Mouse (Mus musculus) testis, postnatal 10 days (tissue): ENCODE results near the gene Gm14569.

Experiments used
- DNase-seq: peaks from one replicate; pipeline ENCODE4 v3.0.0; 2021; ENCODE audit warnings: low spot score

Gene Gm14569

DNA sequence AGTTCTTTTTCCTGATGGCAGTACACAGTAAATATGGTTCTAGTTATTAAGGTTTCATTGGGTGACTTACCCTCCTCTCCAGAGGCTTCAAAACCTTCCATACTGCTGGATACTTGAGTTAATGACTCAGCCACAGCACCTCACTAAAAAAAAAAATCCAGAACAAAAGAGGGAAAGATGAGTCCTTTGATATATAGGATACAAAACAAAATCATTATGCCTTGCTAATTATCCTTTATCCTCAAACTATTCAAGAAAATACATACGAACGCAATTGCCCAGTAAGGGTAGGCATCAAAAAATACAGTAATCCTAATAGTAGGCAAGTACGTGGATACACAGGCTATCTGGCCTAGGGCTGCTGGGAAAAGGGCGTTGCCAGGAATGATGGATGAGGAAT, at the start of gene Gm14569:
Gene Gm14569 (minus strand): TSS at position 101 of the 400 bp plus-strand sequence.
- no peak for DNase-seq

- DNase-seq: peak; percentile 87
Observed at GRCm38 (mm10) chrX:36534514-36534913, 42.9 kb upstream of the Gm14569 start.

DNA sequence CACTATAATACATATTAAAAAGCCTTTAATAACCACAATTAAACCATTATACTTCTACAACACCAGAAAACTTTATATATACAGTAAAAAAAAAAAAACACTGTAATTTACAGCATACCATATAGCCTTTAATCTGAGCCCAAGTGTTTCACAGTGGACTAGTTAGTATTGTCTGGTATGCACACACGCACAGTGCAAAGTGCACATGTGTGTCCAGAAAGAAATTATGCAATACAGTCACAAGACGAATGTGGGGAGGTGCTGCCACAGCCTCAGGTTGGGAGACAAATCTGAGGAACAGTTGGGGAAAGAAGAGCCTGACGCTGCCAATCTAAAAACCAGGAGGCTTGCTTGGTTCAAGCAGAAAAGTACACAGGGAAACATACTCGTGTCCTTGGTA, 42.1 kb upstream of the Gm14569 start:
- DNase-seq: no peak

GRCm38 (mm10) chrX:36530251-36530650, 38.6 kb upstream of the Gm14569 start:
- DNase-seq: no peak

GRCm38 (mm10) chrX:36523729-36524128, 32.1 kb upstream of the Gm14569 start:
- DNase-seq: no peak

DNA sequence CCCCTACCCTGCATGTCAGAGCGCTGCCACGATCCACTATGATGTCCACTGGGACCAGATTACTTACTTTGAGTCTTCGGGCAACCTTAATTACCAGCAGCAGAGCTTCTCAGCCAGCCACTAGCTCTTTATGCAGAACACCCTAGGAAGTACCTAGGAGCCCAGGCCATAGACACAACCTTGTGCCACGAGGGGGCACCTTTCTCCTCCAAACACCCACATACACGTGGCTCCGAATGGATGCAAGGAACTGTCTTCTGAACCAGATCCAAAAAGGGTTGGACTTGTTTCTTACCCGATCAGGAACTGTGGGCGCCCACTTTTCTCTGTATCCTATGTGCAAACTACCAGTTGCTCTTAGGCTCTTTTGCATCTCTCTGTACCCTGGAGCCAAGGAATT, 22.1 kb upstream of the Gm14569 start:
- peak; percentile 63 for DNase-seq

DNA sequence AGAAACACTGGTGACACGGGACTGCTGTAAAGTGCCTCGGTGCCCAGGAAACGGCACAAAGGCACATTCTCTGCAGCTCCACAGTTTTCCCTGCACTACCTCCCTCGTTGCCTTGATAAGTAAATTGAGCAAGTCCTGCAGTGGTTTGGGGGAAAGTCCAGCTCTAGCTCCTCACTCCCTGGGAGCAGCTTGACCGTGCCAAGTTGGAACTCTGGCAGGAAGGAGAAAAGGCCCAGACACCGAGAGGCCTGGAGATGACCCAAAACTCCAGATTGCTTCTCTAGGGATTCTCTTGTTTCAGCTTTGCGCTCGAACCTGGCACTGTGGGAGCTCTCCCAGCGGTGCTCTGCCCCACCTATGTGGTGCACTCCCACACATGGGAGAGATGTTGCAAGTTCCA, 21.6 kb upstream of the Gm14569 start:
- DNase-seq: no peak

GRCm38 (mm10) chrX:36506863-36507262, 15.2 kb upstream of the Gm14569 start:
- DNase-seq: no peak

- no peak for DNase-seq
Observed at GRCm38 (mm10) chrX:36489506-36489905, 2.1 kb downstream of the Gm14569 start.

DNA sequence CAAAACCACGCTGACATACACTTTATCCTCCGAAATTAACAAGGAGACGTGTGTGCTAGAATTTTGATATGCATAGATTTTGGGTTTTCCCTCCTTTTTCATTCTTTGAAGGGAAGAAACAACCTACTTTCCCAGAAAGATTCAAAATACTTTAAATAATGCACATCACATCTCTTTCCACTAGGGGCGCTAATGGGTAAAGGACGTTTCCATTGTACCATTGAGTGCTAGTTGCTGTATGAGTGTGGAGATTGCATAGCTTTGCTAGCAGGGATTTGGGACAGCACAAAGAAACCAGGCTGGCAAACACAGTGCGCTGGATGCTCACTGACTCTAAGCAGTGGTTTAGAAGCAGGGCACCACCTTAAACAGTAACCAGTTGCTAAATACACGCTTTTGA, 3.6 kb downstream of the Gm14569 start:
- DNase-seq: no peak

GRCm38 (mm10) chrX:36474873-36475272, 16.8 kb downstream of the Gm14569 start:
- DNase-seq: no peak

DNA sequence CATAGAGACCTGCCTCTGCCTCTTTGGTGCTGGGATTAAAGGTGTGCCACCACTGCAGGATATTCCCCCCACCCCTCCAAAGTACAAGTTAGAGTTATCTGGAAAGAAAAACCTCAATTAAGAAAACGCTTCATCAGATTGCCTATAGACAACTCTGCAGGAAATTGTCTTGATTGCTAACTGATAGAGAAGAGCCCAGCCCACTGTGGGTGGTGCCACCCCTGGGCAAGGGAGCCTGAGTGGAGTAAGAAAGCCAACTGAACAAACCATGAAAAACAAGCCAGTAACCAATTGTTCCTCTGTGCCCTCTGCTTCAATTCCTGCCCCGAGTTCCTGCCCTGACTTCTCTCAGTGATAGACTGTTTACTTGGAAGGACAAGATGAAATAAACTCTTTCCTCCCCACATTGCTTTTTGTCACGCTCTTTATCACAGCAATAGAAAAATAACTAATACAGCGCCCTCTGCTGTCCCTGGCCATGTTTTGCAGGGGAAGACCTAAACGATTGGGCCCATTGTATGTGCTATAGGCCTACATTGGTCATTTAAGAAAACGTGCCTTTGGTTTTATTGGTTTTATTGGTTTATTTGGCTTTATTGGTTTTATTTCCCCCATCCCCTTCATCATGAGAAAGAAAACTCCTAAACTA, 17.4 kb downstream of the Gm14569 start:
- no peak for DNase-seq

- peak; percentile 56 for DNase-seq
Observed at GRCm38 (mm10) chrX:36456031-36456430, 35.6 kb downstream of the Gm14569 start.

DNA sequence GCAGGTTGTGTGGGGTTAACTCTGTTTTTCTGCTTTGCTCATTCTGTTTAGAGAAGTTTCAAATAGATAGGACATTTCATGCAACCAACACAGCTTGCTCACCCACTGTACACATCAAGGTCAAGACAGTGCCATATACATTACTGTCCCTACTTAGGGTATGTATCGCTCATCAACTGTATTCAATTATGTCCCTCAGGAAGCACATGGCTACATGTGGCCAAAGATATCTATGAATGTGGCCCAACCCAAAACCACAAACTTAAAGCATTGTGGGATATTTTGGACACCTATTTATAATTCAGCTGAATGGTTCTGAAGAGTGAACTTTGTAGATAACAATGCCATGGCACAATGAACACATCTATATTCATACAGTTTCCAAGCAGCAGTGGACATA, 53.7 kb downstream of the Gm14569 start:
- DNase-seq: no peak

GRCm38 (mm10) chrX:36434993-36435392, 56.6 kb downstream of the Gm14569 start:
- no peak for DNase-seq

- DNase-seq: peak; percentile 43
Observed at GRCm38 (mm10) chrX:36419153-36419552, 72.5 kb downstream of the Gm14569 start.

GRCm38 (mm10) chrX:36402316-36402715, 89.3 kb downstream of the Gm14569 start:
- peak; percentile 52 for DNase-seq

GRCm38 (mm10) chrX:36400980-36401379, 90.7 kb downstream of the Gm14569 start, which contains the start of gene Gm6268:
Gene Gm6268 (plus strand): TSS chrX:36401280.
- DNase-seq: no peak

GRCm38 (mm10) chrX:36393279-36393678, 98.4 kb downstream of the Gm14569 start:
- no peak for DNase-seq

DNA sequence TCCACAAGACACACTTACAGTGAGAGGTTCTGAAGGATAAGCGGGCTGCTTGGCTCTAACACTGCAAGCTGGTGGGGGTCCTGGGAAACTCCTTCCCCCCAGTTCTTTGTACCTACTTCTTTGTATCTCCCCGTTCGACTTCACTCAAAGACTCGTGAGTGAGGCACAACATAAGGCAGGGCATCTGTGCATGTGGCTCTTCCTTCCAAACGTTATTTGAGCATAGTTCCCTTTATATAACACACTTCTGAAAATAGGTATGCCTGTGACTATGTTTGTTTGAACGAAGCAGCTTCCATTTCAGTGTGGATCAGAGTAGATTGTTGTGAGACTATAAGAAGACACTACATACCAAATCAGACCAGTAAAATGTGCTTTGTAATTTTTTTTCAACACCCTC, 99.0 kb downstream of the Gm14569 start:
- DNase-seq: no peak

DNA sequence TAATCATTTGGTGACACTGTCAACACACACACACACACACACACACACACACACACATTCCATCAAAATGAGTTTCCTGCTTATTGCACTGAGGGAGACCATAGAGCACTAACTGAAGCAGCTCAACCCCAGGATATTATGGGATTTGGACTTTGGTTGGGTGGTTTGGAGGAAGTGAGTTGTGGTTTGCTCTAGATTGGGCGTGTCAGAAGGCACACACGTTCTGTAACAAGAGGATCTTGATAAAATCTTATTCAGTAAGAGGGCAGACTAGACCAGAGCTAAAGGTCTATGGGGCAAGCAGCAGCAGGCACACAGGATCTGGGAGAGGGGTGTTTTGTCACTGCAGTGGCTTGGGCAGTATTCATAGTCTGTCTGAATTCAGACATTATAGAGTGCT, 101.1 kb downstream of the Gm14569 start:
- DNase-seq: no peak

DNA sequence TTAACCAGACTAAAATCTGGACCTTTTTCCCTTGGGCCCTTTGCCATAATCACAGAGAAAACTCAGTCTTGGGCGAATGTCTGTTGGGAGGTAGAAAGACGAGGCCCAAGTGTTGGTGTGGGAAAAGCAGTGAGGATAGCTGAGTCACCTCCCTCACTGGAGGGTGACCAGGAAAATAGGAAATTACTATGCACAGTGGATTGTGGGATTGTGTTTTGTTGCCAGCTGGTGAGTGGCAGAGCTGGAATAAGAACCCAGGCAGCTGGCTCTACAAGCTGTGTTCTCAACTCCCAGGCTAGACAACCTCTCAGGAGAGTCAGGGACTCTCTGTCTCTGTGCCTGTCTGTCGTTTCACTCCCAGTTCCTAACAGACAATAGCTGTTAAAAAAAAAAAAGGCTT, 101.7 kb downstream of the Gm14569 start:
- no peak for DNase-seq

GRCm38 (mm10) chrX:36385340-36385739, 106.3 kb downstream of the Gm14569 start:
- DNase-seq: no peak
